Mouse (Mus musculus) midbrain, embryonic 13.5 days (tissue): ENCODE results near the gene Ipo4. TPM values are rescaled to one million over a fixed set of nuclear protein-coding genes. Genes with fewer than 3 reads are reported as not detected.

ENCODE experiments used
- ATAC-seq: fragments of 200-750 bp; cut with Nextera tagmentation; 2 replicates; pipeline ENCODE4 v1.8.0; 2017; ENCODE audit warnings: mild to moderate bottlenecking, moderate TSS enrichment, moderate library complexity
- H3K27ac ChIP-seq: fragments of 300-500 bp; sonication (generic); 2 replicates; pipeline ENCODE4 v1.5.1; 2015; ENCODE audit warnings: inconsistent platforms, mild to moderate bottlenecking, moderate library complexity
- H3K27me3 ChIP-seq: fragments of 300-500 bp; sonication (generic); 2 replicates; pipeline ENCODE4 v1.6.1; 2015; ENCODE audit warnings: mild to moderate bottlenecking, inconsistent platforms
- H3K36me3 ChIP-seq: fragments of 300-500 bp; sonication (generic); 2 replicates; pipeline ENCODE4 v1.6.1; 2015; ENCODE audit warnings: mild to moderate bottlenecking, inconsistent platforms
- H3K4me1 ChIP-seq: fragments of 300-500 bp; sonication (generic); replicated peaks from 2 replicates; pipeline ENCODE4 v1.6.1; 2015; ENCODE audit warnings: inconsistent platforms
- H3K4me2 ChIP-seq: fragments of 300-500 bp; sonication (generic); replicated peaks from 2 replicates; pipeline ENCODE4 v1.6.1; 2015; ENCODE audit warnings: moderate library complexity, mild to moderate bottlenecking, inconsistent platforms
- H3K4me3 ChIP-seq: fragments of 300-500 bp; sonication (generic); replicated peaks from 2 replicates; pipeline ENCODE4 v1.5.1; 2015; ENCODE audit warnings: mild to moderate bottlenecking, inconsistent platforms
- H3K9ac ChIP-seq: fragments of 300-500 bp; sonication (generic); replicated peaks from 2 replicates; pipeline ENCODE4 v1.6.1; 2015; ENCODE audit warnings: mild to moderate bottlenecking, inconsistent platforms
- H3K9me3 ChIP-seq: fragments of 300-500 bp; sonication (generic); 2 replicates; pipeline ENCODE4 v1.6.1; 2016; ENCODE audit warnings: mild to moderate bottlenecking, inconsistent platforms
- WGBS: fragments of 180-500 bp; shearing (Covaris S2); methylation state at CpG from one replicate; pipeline ENCODE4 v1.1.7; 2015; 5-methylcytosine and 5-hydroxymethylcytosine counted together
- polyA plus RNA-seq: library from polyadenylated mRNA; unstranded; fragments of >200 nt; fragmentation: Nextera tagmentation; extraction: Ambion mirVana; gene quantifications from 2 replicates; pipeline ENCODE4 v1.2.1, GENCODE M21; 2015

Ipo4 gene
- polyA plus RNA-seq, 1 experiment from 2014 or later: 75.1 TPM

DNA sequence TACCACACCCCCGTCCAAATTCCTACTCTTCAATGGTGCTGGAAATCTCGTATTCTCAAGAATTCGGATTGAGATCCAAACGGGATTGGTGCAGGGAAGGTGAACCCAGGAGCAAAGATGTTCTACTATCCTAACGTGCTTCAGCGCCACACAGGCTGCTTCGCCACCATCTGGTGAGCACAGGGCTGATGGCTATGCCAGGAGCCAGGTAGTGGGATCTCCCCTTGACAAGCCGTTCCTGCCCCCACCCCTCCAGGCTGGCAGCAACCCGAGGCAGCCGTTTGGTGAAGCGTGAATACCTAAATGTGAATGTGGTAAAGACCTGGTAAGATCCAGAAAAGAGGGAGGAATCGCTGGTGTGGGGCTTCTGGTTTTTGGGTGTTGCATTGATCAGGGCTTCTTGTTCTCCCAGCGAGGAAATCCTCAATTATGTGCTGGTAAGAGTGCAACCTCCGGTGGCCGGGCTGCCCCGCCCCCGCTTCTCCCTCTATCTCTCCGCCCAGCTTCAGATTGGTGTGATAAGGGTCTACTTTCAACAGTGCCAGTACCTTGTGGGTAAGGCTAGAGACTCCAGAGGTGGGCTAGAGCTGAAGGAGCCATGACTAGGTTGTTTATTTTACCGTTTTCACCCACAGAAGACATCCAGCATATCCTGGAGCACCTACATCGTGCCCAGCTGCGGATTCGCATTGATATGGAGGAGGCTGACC is 17.1 kb downstream of the Ipo4 start:
- H3K9ac ChIP-seq: no peak overlapping the region
- H3K4me1 ChIP-seq: no peaks in the 10 kb centered on the region
- no peak for ATAC-seq
- peak overlapping the region; percentile 23 for H3K4me3 ChIP-seq
- H3K27me3 ChIP-seq: no peaks in the 10 kb centered on the region
- H3K9me3 ChIP-seq: no peaks in the 10 kb centered on the region
- H3K36me3 ChIP-seq: peaks cover 7% of the 10 kb centered on the region; the same call in 1 of the 2 replicates
- no peak overlapping the region for H3K27ac ChIP-seq
- 59% methylated on average over 22 of the region's 22 CpGs for WGBS
- peak overlapping the region; percentile 29 for H3K4me2 ChIP-seq

DNA sequence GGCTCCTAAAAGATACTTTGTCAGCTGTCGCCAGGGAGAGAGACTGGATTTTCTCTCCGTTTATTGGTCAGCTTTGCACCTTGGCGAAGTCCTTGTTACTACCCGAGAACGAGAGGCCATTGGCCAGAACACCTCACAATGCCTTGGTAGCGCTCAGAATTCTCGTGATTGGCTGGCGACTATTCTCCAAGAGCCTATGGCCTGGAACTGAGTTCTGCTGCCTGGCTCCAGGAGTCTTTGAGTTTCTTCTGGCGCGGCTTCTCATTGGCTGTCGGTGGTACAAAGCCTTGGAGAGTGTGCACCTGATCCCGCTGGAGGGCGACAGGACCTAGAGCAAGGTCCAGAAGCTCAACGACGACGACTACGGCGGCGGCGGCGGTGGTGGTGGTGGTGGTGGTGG is 17.9 kb downstream of the Ipo4 start, which contains the start of gene Rec8:
Rec8 (plus strand) TSS at position 216 of the 400 bp plus-strand sequence.
- Histone ChIP-seq H3K4me3 (peak within 1 kb of the TSS; percentile 23), H3K9ac (no peak within 1 kb of the TSS), H3K4me1 (no peaks in the 10 kb centered on the region), H3K27ac (no peak within 1 kb of the TSS), H3K4me2 (peak within 1 kb of the TSS; percentile 29), H3K27me3 (no peaks in the 10 kb centered on the region), H3K9me3 (no peaks in the 10 kb centered on the region), H3K36me3 (no peaks in the 10 kb centered on the region)
- ATAC-seq: peak; percentile 75
- 26% methylated on average over 21 of the region's 21 CpGs for WGBS

DNA sequence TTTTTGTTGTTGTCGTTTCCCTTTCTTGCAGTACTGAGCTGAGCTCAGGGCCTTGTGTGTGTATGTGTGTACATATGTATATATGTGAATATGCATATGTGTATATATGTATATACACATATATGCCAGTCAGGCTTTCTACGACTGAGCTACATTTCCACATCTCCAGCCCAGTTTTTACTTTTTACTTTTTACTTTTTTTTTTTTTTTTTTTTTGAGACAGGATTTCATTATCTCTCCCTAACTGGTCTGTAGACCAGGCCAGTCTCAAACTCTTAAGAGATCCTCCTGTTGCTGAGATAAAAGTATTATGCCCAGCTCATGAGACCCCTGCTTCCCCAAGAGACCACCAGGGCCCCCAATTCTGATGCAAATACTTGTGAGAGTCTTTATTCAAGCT is 18.9 kb downstream of the Ipo4 start:
- ATAC-seq: no peak
- WGBS: 91% methylated on average over 2 of the region's 2 CpGs
- Histone ChIP-seq H3K9me3 (no peaks in the 10 kb centered on the region), H3K4me3 (no peak overlapping the region), H3K9ac (no peak overlapping the region), H3K27me3 (no peaks in the 10 kb centered on the region), H3K27ac (no peak overlapping the region), H3K4me1 (no peaks in the 10 kb centered on the region), H3K36me3 (no peaks in the 10 kb centered on the region), H3K4me2 (no peak overlapping the region)

DNA sequence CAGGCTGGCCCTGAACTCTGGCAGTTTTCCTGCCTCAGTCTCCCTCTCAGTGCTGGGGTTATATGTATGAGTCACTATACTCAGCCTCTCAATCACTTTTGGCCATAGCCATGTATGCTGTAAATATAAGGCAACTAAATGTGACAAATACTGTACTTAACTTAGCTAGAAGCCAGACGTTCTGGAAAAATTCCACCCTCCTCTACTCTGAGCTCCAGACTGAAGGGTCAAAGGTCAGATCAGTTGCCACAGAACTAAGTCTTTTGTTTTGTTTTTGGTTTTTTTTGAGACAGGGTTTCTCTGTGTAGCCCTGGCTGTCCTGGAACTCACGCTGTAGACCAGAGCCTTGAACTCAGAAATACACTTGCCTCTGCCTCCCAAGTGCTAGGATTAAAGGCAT is 19.9 kb downstream of the Ipo4 start:
- ATAC-seq: no peak
- WGBS: 43% methylated on average over 2 of the region's 2 CpGs
- Histone ChIP-seq H3K27me3 (no peaks in the 10 kb centered on the region), H3K9ac (no peak overlapping the region), H3K27ac (no peak overlapping the region), H3K9me3 (no peaks in the 10 kb centered on the region), H3K4me2 (no peak overlapping the region), H3K36me3 (peaks cover 1% of the 10 kb centered on the region; the same call in 1 of the 2 replicates), H3K4me3 (no peak overlapping the region), H3K4me1 (no peaks in the 10 kb centered on the region)

DNA sequence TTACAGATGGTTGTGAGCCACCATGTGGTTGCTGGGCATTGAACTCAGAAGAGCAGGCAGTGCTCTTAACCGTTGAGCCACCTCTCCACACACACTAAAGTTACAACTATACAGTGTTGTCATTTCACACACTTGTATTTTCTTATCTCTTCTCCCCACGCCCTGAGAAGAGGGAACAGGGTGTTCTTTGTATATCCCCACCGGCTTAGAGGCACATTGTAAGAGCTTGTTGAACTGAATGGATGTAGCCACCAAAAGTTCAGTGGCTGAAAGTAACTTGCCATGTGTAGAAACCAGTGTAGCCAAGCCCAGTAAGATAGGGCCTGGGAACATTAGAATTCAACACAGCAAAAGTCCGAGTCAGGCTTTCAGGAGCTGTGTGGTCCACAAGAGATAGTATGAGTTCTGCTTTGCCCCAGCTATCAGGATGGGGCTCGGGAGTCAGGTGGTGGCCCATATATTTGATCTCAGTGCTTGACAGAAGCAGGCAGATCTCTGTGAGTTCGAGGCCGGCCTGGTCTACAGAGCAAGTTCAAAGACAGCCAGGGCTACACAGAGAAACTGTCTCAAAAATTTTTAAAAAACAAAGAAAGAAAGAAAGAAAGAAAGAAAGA is 21.1 kb downstream of the Ipo4 start:
- Histone ChIP-seq H3K27me3 (no peaks in the 10 kb centered on the region), H3K4me1 (no peaks in the 10 kb centered on the region), H3K36me3 (peaks cover 12% of the 10 kb centered on the region), H3K4me2 (no peak overlapping the region), H3K27ac (no peak overlapping the region), H3K9ac (no peak overlapping the region), H3K9me3 (no peaks in the 10 kb centered on the region), H3K4me3 (no peak overlapping the region)
- WGBS: 82% methylated on average over 7 of the region's 7 CpGs
- no peak for ATAC-seq

DNA sequence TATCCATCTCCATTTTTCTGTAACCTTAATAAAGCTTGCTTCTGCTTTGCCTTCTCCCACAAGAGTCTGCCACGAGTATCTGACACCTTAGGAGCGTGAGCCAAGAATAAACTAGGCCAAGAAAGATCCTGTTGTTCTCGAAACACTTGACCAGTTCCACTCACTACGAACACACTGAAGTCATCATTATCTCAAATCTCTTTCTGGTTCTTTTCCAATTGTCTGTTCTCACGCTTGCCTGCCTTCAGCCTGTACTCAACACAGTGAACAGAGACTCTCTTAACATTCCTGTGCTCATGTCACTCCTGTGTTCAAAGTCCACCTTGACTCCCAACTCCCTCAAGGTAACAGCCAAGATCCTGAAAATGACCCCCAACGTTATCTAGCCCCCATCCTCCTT is 22.4 kb downstream of the Ipo4 start:
- H3K27ac ChIP-seq: no peak overlapping the region
- no peak for ATAC-seq
- H3K4me1 ChIP-seq: no peaks in the 10 kb centered on the region
- H3K9me3 ChIP-seq: no peaks in the 10 kb centered on the region
- no peak overlapping the region for H3K4me2 ChIP-seq
- H3K36me3 ChIP-seq: peaks cover 25% of the 10 kb centered on the region
- WGBS: 66% methylated on average over 6 of the region's 6 CpGs
- no peaks in the 10 kb centered on the region for H3K27me3 ChIP-seq
- no peak overlapping the region for H3K9ac ChIP-seq
- H3K4me3 ChIP-seq: no peak overlapping the region

DNA sequence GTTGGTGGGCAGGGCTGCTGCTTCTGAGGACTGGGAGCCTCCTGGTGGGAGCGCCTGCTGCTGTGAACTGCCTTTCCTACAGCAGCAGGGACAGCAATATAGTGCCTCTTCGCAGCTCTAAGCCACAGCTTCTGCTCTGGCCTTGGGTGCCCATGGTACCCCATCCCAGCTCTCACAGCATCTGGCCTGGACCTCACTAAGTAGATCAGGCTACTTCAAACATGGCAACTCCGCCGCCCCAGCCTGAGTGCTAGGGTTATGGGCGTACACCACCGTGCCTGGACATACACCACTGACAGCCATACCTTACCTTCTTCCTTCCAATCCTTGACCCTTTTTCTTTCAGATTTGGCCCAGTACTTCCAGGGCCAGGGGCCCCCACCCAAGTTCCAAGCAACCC is 27.4 kb downstream of the Ipo4 start:
- WGBS: 97% methylated on average over 6 of the region's 6 CpGs

DNA sequence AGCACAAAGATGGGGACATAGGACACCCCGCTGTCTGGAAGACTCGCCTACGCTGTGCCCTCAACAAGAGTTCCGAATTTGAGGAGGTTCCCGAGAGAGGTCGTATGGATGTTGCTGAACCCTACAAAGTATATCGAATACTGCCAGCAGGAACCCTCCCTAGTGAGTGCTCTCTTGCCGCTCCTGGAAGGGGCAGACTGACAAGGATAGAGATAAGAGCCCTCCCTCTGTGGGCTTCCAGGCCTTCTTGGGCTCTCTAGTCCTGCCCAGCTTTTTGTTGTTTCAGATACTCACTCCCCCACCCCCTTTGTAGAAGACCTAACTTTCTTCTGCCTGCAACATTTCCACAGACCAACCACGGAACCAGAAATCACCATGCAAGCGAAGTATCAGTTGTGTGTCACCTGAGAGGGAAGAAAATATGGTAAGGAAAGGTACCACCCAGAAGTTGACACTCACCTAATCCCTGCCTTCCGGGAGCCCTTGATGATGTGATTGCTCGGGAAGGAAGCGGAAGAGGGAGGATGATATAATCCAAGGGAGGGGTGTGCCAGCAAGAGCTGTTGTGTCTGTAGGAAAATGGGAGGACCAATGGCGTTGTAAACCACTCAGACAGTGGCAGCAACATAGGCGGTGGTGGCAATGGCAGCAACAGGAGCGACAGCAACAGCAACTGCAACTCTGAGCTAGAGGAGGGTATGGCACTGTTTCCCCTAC is 29.9 kb downstream of the Ipo4 start:
- ATAC-seq: no peak
- WGBS: 95% methylated on average over 16 of the region's 16 CpGs
- Histone ChIP-seq H3K4me1 (peaks cover 7% of the 10 kb centered on the region; the same call in 1 of the 2 replicates), H3K9ac (no peak overlapping the region), H3K4me3 (no peak overlapping the region), H3K9me3 (no peaks in the 10 kb centered on the region), H3K27ac (no peak overlapping the region), H3K4me2 (no peak overlapping the region), H3K27me3 (no peaks in the 10 kb centered on the region), H3K36me3 (peaks cover 88% of the 10 kb centered on the region)

More for the DNA sequence above, 27.4 kb downstream of the Ipo4 start:
- H3K9me3 ChIP-seq: no peaks in the 10 kb centered on the region
- H3K9ac ChIP-seq: no peak overlapping the region
- no peak overlapping the region for H3K4me2 ChIP-seq
- H3K27ac ChIP-seq: no peak overlapping the region
- no peak overlapping the region for H3K4me3 ChIP-seq
- H3K27me3 ChIP-seq: no peaks in the 10 kb centered on the region
- ATAC-seq: no peak
- H3K36me3 ChIP-seq: peaks cover 65% of the 10 kb centered on the region
- peaks cover 7% of the 10 kb centered on the region; the same call in 1 of the 2 replicates for H3K4me1 ChIP-seq

DNA sequence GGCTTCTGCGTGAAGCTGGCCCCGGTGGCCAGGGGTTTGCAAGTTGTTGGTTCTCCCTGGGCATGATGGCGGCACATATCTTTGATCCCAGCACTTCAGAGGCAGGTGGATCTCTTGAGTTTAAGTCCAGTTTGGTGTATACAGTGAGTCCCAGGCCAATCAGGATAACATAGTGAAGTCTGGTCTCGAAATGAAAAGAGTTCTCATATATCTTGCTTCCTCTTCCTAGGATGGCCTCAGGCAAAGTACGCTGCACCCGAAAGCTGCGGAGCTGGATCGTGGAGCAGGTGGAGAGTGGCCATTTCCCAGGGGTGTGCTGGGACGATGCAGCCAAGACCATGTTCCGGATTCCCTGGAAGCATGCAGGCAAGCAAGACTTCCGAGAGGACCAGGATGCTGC is 30.9 kb downstream of the Ipo4 start:
- Histone ChIP-seq H3K27ac (no peak overlapping the region), H3K4me3 (no peak overlapping the region), H3K4me2 (no peak overlapping the region), H3K4me1 (peaks cover 7% of the 10 kb centered on the region; the same call in 1 of the 2 replicates), H3K27me3 (no peaks in the 10 kb centered on the region), H3K9me3 (no peaks in the 10 kb centered on the region), H3K36me3 (peaks cover 90% of the 10 kb centered on the region), H3K9ac (no peak overlapping the region)
- ATAC-seq: no peak
- 92% methylated on average over 11 of the region's 11 CpGs for WGBS

DNA sequence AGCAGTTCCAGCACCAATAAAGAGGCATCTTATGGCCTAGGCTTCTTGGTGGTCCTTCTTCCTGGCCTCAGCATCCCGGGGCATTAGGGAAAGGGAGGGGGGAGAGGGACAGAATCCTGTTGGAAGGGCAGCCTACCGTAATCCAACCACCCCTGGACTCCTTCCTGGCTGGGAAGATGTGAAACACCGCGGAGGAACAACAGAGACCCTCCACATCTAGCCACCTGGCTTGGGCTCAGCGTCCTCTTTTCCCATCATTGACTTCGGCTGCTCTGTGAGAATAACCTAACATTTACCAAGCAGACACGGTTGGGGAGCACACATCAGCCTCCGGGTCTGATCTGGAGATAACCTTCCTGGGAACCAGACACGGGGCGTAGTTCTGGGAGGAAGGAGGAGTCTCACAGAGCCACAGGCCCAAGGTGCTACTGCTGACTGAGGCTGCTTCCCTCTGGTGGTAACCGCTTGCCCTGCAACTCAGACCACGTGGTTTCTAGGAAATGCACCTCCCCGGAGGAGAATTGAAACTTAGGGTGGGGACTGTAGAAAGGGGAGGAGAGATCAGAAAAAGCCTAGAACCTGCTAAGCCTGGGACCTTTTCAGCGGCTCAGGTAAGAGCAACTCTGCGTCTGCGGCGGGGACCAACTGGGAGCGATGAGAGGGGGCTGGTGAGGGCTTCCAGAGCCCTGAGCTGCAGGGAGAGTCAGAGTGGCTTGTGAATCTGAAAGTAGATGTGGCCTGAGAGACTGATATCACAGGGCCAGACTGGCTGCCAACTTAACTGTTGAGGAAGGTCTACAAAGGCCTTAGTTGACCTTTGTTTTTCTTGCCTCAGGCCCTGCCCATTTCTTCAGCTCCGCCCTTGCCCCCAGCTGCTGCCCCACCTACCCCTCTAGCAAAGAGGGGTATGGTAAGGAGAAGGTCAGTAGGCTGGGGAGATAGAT is 31.9 kb downstream of the Ipo4 start:
- peak overlapping the region; percentile 32 for H3K4me2 ChIP-seq
- no peaks in the 10 kb centered on the region for H3K9me3 ChIP-seq
- 0 out of 2 replicates have a peak overlapping the region, but pooled peaks have one; percentile 41 for H3K9ac ChIP-seq
- WGBS: 25% methylated on average over 19 of the region's 19 CpGs
- ATAC-seq: peak; percentile 79
- H3K36me3 ChIP-seq: peaks cover 90% of the 10 kb centered on the region
- H3K4me1 ChIP-seq: peaks cover 7% of the 10 kb centered on the region; the same call in 1 of the 2 replicates
- no peaks in the 10 kb centered on the region for H3K27me3 ChIP-seq
- no peak overlapping the region for H3K27ac ChIP-seq
- H3K4me3 ChIP-seq: peak overlapping the region; percentile 20

DNA sequence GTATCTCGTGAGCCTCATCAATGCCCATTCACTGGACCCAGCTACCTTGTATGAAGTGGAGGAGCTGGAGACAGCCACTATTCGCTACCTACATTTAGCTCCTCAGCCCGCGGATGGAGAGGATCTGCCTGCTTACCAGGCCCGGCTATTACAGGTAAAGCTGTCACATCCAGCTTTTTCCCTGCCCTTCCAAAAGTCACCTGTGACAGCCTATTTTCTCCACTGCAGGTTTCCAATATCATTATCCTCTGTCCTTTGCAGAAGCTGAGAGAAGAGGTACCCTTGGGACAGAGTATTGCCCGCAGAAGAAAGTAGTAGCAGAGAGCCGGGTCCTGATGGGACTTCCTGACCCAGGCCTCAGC is 32.5 kb downstream of the Ipo4 start, which contains the start of gene Irf9:
Irf9 (plus strand) TSS at position 301 of the 362 bp plus-strand sequence.
- H3K4me1 ChIP-seq: peaks cover 7% of the 10 kb centered on the region; the same call in 1 of the 2 replicates
- H3K36me3 ChIP-seq: peaks cover 90% of the 10 kb centered on the region
- WGBS: 87% methylated on average over 7 of the region's 7 CpGs
- no peak within 1 kb of the TSS for H3K27ac ChIP-seq
- no peak for ATAC-seq
- H3K9me3 ChIP-seq: no peaks in the 10 kb centered on the region
- H3K4me2 ChIP-seq: peak within 1 kb of the TSS; percentile 32
- H3K4me3 ChIP-seq: peak within 1 kb of the TSS; percentile 20
- 0 out of 2 replicates have a peak within 1 kb of the TSS, but pooled peaks have one; percentile 41 for H3K9ac ChIP-seq
- H3K27me3 ChIP-seq: no peaks in the 10 kb centered on the region
